Mouse (Mus musculus) thymus, adult 2 months (tissue): ENCODE measurements at regions not wholly inside any gene's neighbourhood (a gene's known extent, or its start where the extent isn't known, plus 50 kb on each side); places are given as distances from the start of the nearest gene placed in this dataset.

Experiments used
- DNase-seq: peaks from one replicate; pipeline ENCODE4 v3.0.0; 2021
- H3K27ac ChIP-seq: fragments of 200-500 bp; 2 replicates; pipeline ENCODE4 v1.5.1; 2012; ENCODE audit warnings: low read length, control low read depth; ENCODE audit not compliant: control insufficient read depth, insufficient read depth
- H3K27me3 ChIP-seq: fragments of 200-500 bp; 2 replicates; pipeline ENCODE4 v1.6.1; 2012; ENCODE audit warnings: mild to moderate bottlenecking, low read length, moderate library complexity, mixed read lengths; ENCODE audit not compliant: control insufficient read depth, insufficient read depth
- H3K36me3 ChIP-seq: fragments of 200-500 bp; 2 replicates; pipeline ENCODE4 v1.6.1; 2012; ENCODE audit warnings: mild to moderate bottlenecking, low read length, moderate library complexity; ENCODE audit not compliant: control insufficient read depth, insufficient read depth
- H3K4me1 ChIP-seq: fragments of 200-500 bp; replicated peaks from 2 replicates; pipeline ENCODE4 v1.6.1; 2012; ENCODE audit warnings: low read length; ENCODE audit not compliant: control insufficient read depth, insufficient read depth
- H3K4me3 ChIP-seq: fragments of 200-500 bp; 2 replicates; pipeline ENCODE4 v1.5.1; 2012; ENCODE audit warnings: mild to moderate bottlenecking, low read length, control low read depth, moderate library complexity; ENCODE audit not compliant: control insufficient read depth, insufficient read depth
- CTCF ChIP-seq: fragments of 200-500 bp; IDR thresholded peaks from 2 replicates; pipeline ENCODE4 v1.5.1; 2012; ENCODE audit warnings: mild to moderate bottlenecking, control low read depth, low read length, moderate library complexity, borderline replicate concordance; ENCODE audit not compliant: control insufficient read depth, poor library complexity, insufficient read depth; ENCODE audit errors: extremely low read depth
- POLR2A ChIP-seq: fragments of 200-500 bp; IDR thresholded peaks from 2 replicates; pipeline ENCODE4 v1.6.1; 2012; ENCODE audit warnings: mild to moderate bottlenecking, low read length, control low read depth, moderate library complexity; ENCODE audit not compliant: control insufficient read depth, poor library complexity, insufficient read depth; ENCODE audit errors: extremely low read depth
- WGBS: fragments of 180-500 bp; shearing (Covaris S2); methylation state at CpG from one replicate; pipeline ENCODE4 v1.1.7; 2018; 5-methylcytosine and 5-hydroxymethylcytosine counted together

- no peak overlapping the region for H3K4me3 ChIP-seq
- H3K27ac ChIP-seq, result no peak overlapping the region
- H3K27me3 ChIP-seq, result no peaks in the 10 kb centered on the region
- 83% methylated on average over 6 of the region's 6 CpGs for WGBS
- no peaks in the 10 kb centered on the region for H3K4me1 ChIP-seq
- TF ChIP-seq POLR2A (no peak), CTCF (no peak)
- DNase-seq, result no peak
- H3K36me3 ChIP-seq, result no peaks in the 10 kb centered on the region
Measured at GRCm38 (mm10) chr2:138792711-138793450, 536.5 kb downstream of the Btbd3 start.

GRCm38 (mm10) chr2:138806196-138806595, 549.8 kb downstream of the Btbd3 start:
- TF ChIP-seq CTCF (no peak), POLR2A (no peak)

GRCm38 (mm10) chr2:138809767-138810166, 553.4 kb downstream of the Btbd3 start:
- TF ChIP-seq POLR2A (no peak), CTCF (no peak)
- H3K27ac ChIP-seq, result no peak overlapping the region
- no peak for DNase-seq
- H3K4me1 ChIP-seq, result no peaks in the 10 kb centered on the region
- H3K36me3 ChIP-seq, result no peaks in the 10 kb centered on the region
- H3K4me3 ChIP-seq, result no peak overlapping the region
- no peaks in the 10 kb centered on the region for H3K27me3 ChIP-seq
- 88% methylated on average over 2 of the region's 2 CpGs for WGBS

More at GRCm38 (mm10) chr2:138806196-138806595, 549.8 kb downstream of the Btbd3 start:
- Histone ChIP-seq H3K4me3 (no peak overlapping the region), H3K36me3 (no peaks in the 10 kb centered on the region), H3K27ac (no peak overlapping the region), H3K4me1 (no peaks in the 10 kb centered on the region), H3K27me3 (no peaks in the 10 kb centered on the region)
- 83% methylated on average over 3 of the region's 3 CpGs for WGBS
- DNase-seq, result no peak

- Histone ChIP-seq H3K36me3 (no peaks in the 10 kb centered on the region), H3K27ac (no peak overlapping the region), H3K27me3 (no peaks in the 10 kb centered on the region), H3K4me1 (no peaks in the 10 kb centered on the region), H3K4me3 (no peak overlapping the region)
- TF ChIP-seq POLR2A (no peak), CTCF (no peak)
- WGBS, result 83% methylated on average over 4 of the region's 4 CpGs
- no peak for DNase-seq
Measured at GRCm38 (mm10) chr2:138820489-138820888, 564.1 kb downstream of the Btbd3 start.

GRCm38 (mm10) chr2:138824873-138825272, 568.5 kb downstream of the Btbd3 start:
- H3K27me3 ChIP-seq, result no peaks in the 10 kb centered on the region
- TF ChIP-seq POLR2A (no peak), CTCF (no peak)
- H3K36me3 ChIP-seq, result no peaks in the 10 kb centered on the region
- no peak for DNase-seq
- H3K4me3 ChIP-seq, result no peak overlapping the region
- 85% methylated on average over 4 of the region's 4 CpGs for WGBS
- no peak overlapping the region for H3K27ac ChIP-seq
- H3K4me1 ChIP-seq, result no peaks in the 10 kb centered on the region

GRCm38 (mm10) chr2:138827813-138828570, 571.6 kb downstream of the Btbd3 start:
- 77% methylated on average over 2 of the region's 2 CpGs for WGBS
- no peak for TF ChIP-seq CTCF
- TF ChIP-seq POLR2A, result no peak
- DNase-seq, result no peak

GRCm38 (mm10) chr2:138838846-138839245, 582.5 kb downstream of the Btbd3 start:
- H3K27me3 ChIP-seq, result no peaks in the 10 kb centered on the region
- TF ChIP-seq CTCF (no peak), POLR2A (no peak)
- H3K27ac ChIP-seq, result no peak overlapping the region
- no peaks in the 10 kb centered on the region for H3K36me3 ChIP-seq
- WGBS, result 53% methylated on average over 3 of the region's 3 CpGs
- DNase-seq, result no peak
- H3K4me1 ChIP-seq, result no peaks in the 10 kb centered on the region
- no peak overlapping the region for H3K4me3 ChIP-seq

More at GRCm38 (mm10) chr2:138827813-138828570, 571.6 kb downstream of the Btbd3 start:
- Histone ChIP-seq H3K36me3 (no peaks in the 10 kb centered on the region), H3K4me1 (no peaks in the 10 kb centered on the region), H3K4me3 (no peak overlapping the region), H3K27ac (no peak overlapping the region), H3K27me3 (no peaks in the 10 kb centered on the region)
